Mouse (Mus musculus) layer of hippocampus, adult 18-20 months (tissue): Measurements from ENCODE around the gene Nudt3. TPM values are rescaled to one million over a fixed set of nuclear protein-coding genes. Genes with fewer than 3 reads are reported as not detected.

Experiments used
- DNase-seq, 2 experiments: peaks; one replicate each; pipeline ENCODE4 v3.0.0; 2022; ENCODE audit warnings: low spot score in 2 of 2
- total RNA-seq, 2 experiments: library from RNA; stranded (reverse); gene quantifications; 2 replicates each; pipeline ENCODE4 v1.2.3; 2021

Gene Nudt3
- total RNA-seq, 2 experiments from 2014 or later = 521 to 525 TPM

GRCm38 (mm10) chr17:27571315-27571714 is 52.0 kb downstream of the Nudt3 start:
- no peak for DNase-seq

GRCm38 (mm10) chr17:27568228-27568627 is 55.1 kb downstream of the Nudt3 start:
- no peak for DNase-seq

- DNase-seq = no peak
These were observed 57.4 kb downstream of the Nudt3 start for GRCm38 (mm10) chr17:27565942-27566267.

GRCm38 (mm10) chr17:27565163-27565941 is 57.9 kb downstream of the Nudt3 start, which contains the start of gene AI413582:
TSS of gene AI413582 (minus strand) at chr17:27565756.
- DNase-seq = peak; percentile 95 to 97

- no peak for DNase-seq
These were observed 58.7 kb downstream of the Nudt3 start for GRCm38 (mm10) chr17:27564391-27565162.

- DNase-seq = no peak
These were observed 59.5 kb downstream of the Nudt3 start for GRCm38 (mm10) chr17:27563771-27564244.

- peak; percentile 67 to 72 for DNase-seq
These were observed 61.3 kb downstream of the Nudt3 start for GRCm38 (mm10) chr17:27561809-27562526.

- no peak for DNase-seq
These were observed 62.3 kb downstream of the Nudt3 start for GRCm38 (mm10) chr17:27560926-27561480.

GRCm38 (mm10) chr17:27559596-27559995 is 63.7 kb downstream of the Nudt3 start:
- DNase-seq = no peak

- DNase-seq = no peak
These were observed 64.5 kb downstream of the Nudt3 start for GRCm38 (mm10) chr17:27558845-27559244.

- DNase-seq = no peak
These were observed 65.2 kb downstream of the Nudt3 start for GRCm38 (mm10) chr17:27557927-27558661.

- DNase-seq = no peak
These were observed 65.9 kb downstream of the Nudt3 start for GRCm38 (mm10) chr17:27557181-27557926.

GRCm38 (mm10) chr17:27556315-27557011 is 66.8 kb downstream of the Nudt3 start, which contains the start of gene Hmga1:
TSS of gene Hmga1 (plus strand) at chr17:27556497.
- DNase-seq = peak; percentile 67 to 85

- DNase-seq = no peak
These were observed 67.7 kb downstream of the Nudt3 start for GRCm38 (mm10) chr17:27555512-27556172.

- no peak for DNase-seq
These were observed 68.2 kb downstream of the Nudt3 start for GRCm38 (mm10) chr17:27555075-27555511.

- no peak for DNase-seq
These were observed 69.0 kb downstream of the Nudt3 start for GRCm38 (mm10) chr17:27554062-27554960.
